Mouse (Mus musculus): ENCODE measurements around the gene Sumf1.

- no peak for TF ChIP-seq POLR2A (IDR thresholded peaks at IDR 0.05; ENCODE audit: low read depth, low read length)
- TF ChIP-seq CTCF (IDR thresholded peaks at IDR 0.05; ENCODE audit: extremely low read depth, insufficient read depth, insufficient read length, insufficient replicate concordance): no peak
These were observed 58.8 kb downstream of the Sumf1 start for GRCm38 (mm10) chr6:108126631-108127030.

Measured in spleen, adult 2 months (tissue).